Mouse (Mus musculus) limb, embryonic 13.5 days (tissue): ENCODE measurements around the gene Tfcp2l1. TPM values are rescaled to one million over a fixed set of nuclear protein-coding genes. Genes with fewer than 3 reads are reported as not detected.
"Not testable (repeated sequence)": the region's sequence is repeated elsewhere in the genome, so short reads cannot be mapped to it uniquely, and the experiment has no call there.

Experiments
- ATAC-seq: fragments of 200-750 bp; cut with Nextera tagmentation; 2 replicates; pipeline ENCODE4 v1.8.0; 2017; ENCODE audit warnings: low read depth, moderate number of reproducible peaks, moderate TSS enrichment; ENCODE audit not compliant: low FRiP score
- H3K27ac ChIP-seq: fragments of 300-500 bp; sonication (generic); 2 replicates; pipeline ENCODE4 v1.5.1; 2015; ENCODE audit warnings: inconsistent platforms, mild to moderate bottlenecking, moderate library complexity
- H3K27me3 ChIP-seq: fragments of 300-500 bp; sonication (generic); 2 replicates; pipeline ENCODE4 v1.6.1; 2015; ENCODE audit warnings: mild to moderate bottlenecking, inconsistent platforms
- H3K36me3 ChIP-seq: fragments of 300-500 bp; sonication (generic); 2 replicates; pipeline ENCODE4 v1.6.1; 2015; ENCODE audit warnings: inconsistent platforms, mild to moderate bottlenecking, moderate library complexity
- H3K4me1 ChIP-seq: fragments of 300-500 bp; sonication (generic); 2 replicates; pipeline ENCODE4 v1.6.1; 2015; ENCODE audit warnings: inconsistent platforms
- H3K4me2 ChIP-seq: fragments of 300-500 bp; sonication (generic); replicated peaks from 2 replicates; pipeline ENCODE4 v1.6.1; 2015; ENCODE audit warnings: inconsistent platforms, mild to moderate bottlenecking, moderate library complexity
- H3K4me3 ChIP-seq: fragments of 300-500 bp; sonication (generic); 2 replicates; pipeline ENCODE4 v1.5.1; 2015; ENCODE audit warnings: moderate library complexity, mild to moderate bottlenecking, inconsistent platforms
- H3K9ac ChIP-seq: fragments of 300-500 bp; sonication (generic); 2 replicates; pipeline ENCODE4 v1.6.1; 2015; ENCODE audit warnings: mild to moderate bottlenecking, inconsistent platforms
- H3K9me3 ChIP-seq: fragments of 300-500 bp; sonication (generic); 2 replicates; pipeline ENCODE4 v1.6.1; 2016; ENCODE audit warnings: inconsistent platforms
- WGBS: fragments of 180-500 bp; shearing (Covaris S2); methylation state at CpG from one replicate; pipeline ENCODE4 v1.1.7; 2015; 5-methylcytosine and 5-hydroxymethylcytosine counted together
- polyA plus RNA-seq: library from polyadenylated mRNA; unstranded; fragments of >200 nt; fragmentation: Nextera tagmentation; extraction: Ambion mirVana; gene quantifications from 2 replicates; pipeline ENCODE4 v1.2.1, GENCODE M21; 2015

Gene Tfcp2l1
- polyA plus RNA-seq, result 0.50 and 0.64 TPM in 2 replicates

GRCm38 (mm10) chr1:118627781-118628464 lies at the start of gene Tfcp2l1:
Gene Tfcp2l1 (plus strand): TSS chr1:118627945.
- Histone ChIP-seq H3K27ac (no peak within 1 kb of the TSS), H3K4me1 (peaks cover 14% of the 10 kb centered on the region), H3K27me3 (peaks cover 37% of the 10 kb centered on the region), H3K4me2 (peak within 1 kb of the TSS; percentile 97), H3K36me3 (no peaks in the 10 kb centered on the region), H3K9me3 (no peaks in the 10 kb centered on the region), H3K9ac (peak within 1 kb of the TSS; percentile 65), H3K4me3 (peak within 1 kb of the TSS; percentile 56)
- peak; percentile 70 for ATAC-seq
- under 1% methylated on average over 48 of the region's 48 CpGs for WGBS

DNA sequence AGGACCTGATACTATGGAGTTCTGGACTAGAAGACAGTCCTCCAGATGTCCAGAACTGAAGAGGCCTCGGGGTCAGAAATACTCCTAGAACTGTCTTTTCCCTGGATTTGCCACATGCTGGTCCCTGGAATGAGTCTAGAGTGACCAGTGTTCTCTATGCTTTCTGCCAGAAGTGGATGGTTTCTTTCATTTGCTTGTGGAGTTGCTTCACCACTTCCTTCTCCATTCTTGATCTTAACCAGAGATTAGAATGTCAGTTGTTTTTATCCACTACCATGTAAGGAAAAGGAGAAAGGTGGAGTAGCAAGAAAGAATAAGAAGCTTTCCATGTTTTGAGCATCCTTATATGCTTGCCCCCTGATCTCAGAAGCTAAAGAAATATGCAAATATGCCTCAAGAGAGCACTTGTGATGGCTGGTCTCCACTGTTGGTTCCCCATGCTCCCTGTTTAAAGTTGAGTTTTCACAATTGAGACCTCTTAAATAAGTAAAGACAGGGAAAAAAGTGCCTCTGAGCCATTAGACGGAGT lies 47.5 kb upstream of the Tfcp2l1 start:
- no peak overlapping the region for H3K4me2 ChIP-seq
- no peak overlapping the region for H3K4me3 ChIP-seq
- no peaks in the 10 kb centered on the region for H3K9me3 ChIP-seq
- 94% methylated on average over 2 of the region's 2 CpGs for WGBS
- no peak overlapping the region for H3K9ac ChIP-seq
- ATAC-seq, result no peak
- H3K27ac ChIP-seq, result no peak overlapping the region
- H3K4me1 ChIP-seq, result no peaks in the 10 kb centered on the region
- H3K36me3 ChIP-seq, result peaks cover 61% of the 10 kb centered on the region
- H3K27me3 ChIP-seq, result no peaks in the 10 kb centered on the region

- Histone ChIP-seq H3K27me3 (no peaks in the 10 kb centered on the region), H3K27ac (no peak overlapping the region), H3K4me3 (no peak overlapping the region), H3K36me3 (peaks cover 53% of the 10 kb centered on the region), H3K4me1 (no peaks in the 10 kb centered on the region), H3K4me2 (no peak overlapping the region), H3K9ac (no peak overlapping the region), H3K9me3 (no peaks in the 10 kb centered on the region)
- ATAC-seq, result no peak
- 95% methylated on average over 8 of the region's 8 CpGs for WGBS
Measured at GRCm38 (mm10) chr1:118581179-118581578, 46.6 kb upstream of the Tfcp2l1 start.

GRCm38 (mm10) chr1:118589721-118590120 lies 38.0 kb upstream of the Tfcp2l1 start:
- Histone ChIP-seq H3K9me3 (no peaks in the 10 kb centered on the region), H3K36me3 (peaks cover 54% of the 10 kb centered on the region), H3K27ac (no peak overlapping the region), H3K4me2 (no peak overlapping the region), H3K27me3 (no peaks in the 10 kb centered on the region), H3K4me1 (no peaks in the 10 kb centered on the region), H3K9ac (no peak overlapping the region), H3K4me3 (no peak overlapping the region)
- ATAC-seq, result peak; percentile 36; the same call in 1 of the 2 replicates
- 91% methylated on average over 5 of the region's 5 CpGs for WGBS

DNA sequence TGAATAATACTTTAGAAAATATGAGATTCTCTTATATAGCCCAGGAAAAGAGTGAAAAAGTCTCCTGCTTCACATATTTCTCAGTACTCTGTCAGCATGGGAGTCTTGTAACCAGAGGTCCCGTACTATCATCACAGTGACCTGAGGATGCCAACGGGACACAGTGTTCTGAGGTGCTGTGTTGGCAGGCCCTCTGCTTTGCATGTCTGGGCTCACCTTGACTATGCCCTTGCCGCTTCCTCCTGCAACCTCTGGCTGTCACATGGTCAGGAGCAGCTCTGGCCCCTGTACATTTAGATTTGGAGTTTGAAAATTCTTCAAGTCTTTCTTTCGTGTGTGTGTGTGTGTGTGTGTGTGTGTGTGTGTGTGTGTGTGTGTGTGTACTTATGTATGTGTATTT lies 34.8 kb upstream of the Tfcp2l1 start:
- Histone ChIP-seq H3K4me3 (no peak overlapping the region), H3K9me3 (no peaks in the 10 kb centered on the region), H3K4me2 (no peak overlapping the region), H3K27me3 (no peaks in the 10 kb centered on the region), H3K4me1 (no peaks in the 10 kb centered on the region), H3K9ac (no peak overlapping the region), H3K36me3 (peaks cover 82% of the 10 kb centered on the region), H3K27ac (no peak overlapping the region)
- WGBS, result 97% methylated on average over 4 of the region's 4 CpGs
- ATAC-seq, result no peak

- WGBS, result 74% methylated on average over 2 of the region's 2 CpGs
- Histone ChIP-seq H3K36me3 (peaks cover 92% of the 10 kb centered on the region), H3K4me1 (no peaks in the 10 kb centered on the region), H3K9ac (no peak overlapping the region), H3K4me2 (no peak overlapping the region), H3K27me3 (no peaks in the 10 kb centered on the region), H3K27ac (no peak overlapping the region), H3K4me3 (no peak overlapping the region), H3K9me3 (no peaks in the 10 kb centered on the region)
- no peak for ATAC-seq
Measured at GRCm38 (mm10) chr1:118595395-118595794, 32.4 kb upstream of the Tfcp2l1 start.

DNA sequence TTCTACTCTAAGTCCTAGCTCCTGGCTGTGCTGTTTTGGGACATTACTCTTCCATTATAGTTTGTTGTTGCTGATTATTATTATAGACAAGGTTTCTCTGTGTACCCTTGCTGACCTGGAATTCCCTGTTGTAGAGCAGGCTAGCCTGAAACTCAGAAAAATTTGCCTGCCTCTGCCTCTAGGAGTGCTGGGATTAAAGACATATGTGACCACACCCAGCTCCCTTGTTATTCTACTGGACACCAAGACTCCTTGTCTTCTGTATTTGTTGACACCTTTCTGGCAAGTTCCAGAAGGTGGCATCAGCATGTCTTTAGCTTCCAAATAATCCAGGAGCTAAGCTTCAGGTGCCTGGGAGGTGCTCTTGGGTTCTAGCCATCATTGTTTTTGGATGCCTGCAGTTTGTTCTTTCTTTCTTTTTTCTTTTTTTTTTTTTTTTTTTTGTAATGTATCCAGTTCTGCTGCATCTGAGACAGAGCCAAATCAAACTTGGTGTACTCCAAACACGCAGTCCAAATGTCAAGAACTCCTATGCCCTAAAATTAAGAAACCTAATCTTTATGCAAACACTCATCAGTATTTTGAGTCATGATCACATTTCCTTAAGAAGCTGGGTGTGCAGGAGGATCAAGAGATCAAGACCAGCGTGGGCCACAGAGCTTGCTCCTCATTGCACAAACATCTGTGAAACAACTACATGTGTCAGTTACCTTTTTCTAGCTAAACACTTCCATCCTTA lies 30.1 kb upstream of the Tfcp2l1 start:
- Histone ChIP-seq H3K4me2 (no peak overlapping the region), H3K36me3 (peaks cover 95% of the 10 kb centered on the region), H3K9me3 (no peaks in the 10 kb centered on the region), H3K9ac (no peak overlapping the region), H3K4me3 (no peak overlapping the region), H3K27me3 (no peaks in the 10 kb centered on the region), H3K27ac (no peak overlapping the region), H3K4me1 (no peaks in the 10 kb centered on the region)
- no peak for ATAC-seq
- 90% methylated on average over 2 of the region's 2 CpGs for whole genome bisulfite sequencing

DNA sequence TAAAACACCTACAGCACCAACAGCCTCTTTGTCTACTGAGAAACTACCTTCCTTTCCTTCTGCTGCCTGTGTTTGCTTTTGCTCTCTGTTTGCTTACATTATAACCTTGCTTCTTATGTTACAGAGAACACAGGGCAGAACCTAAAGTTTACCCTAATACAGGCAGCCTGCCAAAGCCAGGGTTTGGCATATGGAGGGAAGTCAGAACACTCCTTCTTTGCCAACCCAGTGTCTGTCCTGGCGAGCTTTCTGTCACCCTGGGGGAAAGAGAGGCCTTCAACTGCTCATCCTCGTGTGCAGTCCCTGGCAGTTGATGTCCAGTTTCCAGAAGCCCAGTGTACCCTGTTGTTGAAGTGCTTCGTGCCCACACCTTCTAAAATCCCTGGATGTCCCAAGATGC lies 29.4 kb upstream of the Tfcp2l1 start:
- Histone ChIP-seq H3K4me1 (no peaks in the 10 kb centered on the region), H3K36me3 (peaks cover 96% of the 10 kb centered on the region), H3K4me2 (no peak overlapping the region), H3K4me3 (no peak overlapping the region), H3K9me3 (no peaks in the 10 kb centered on the region), H3K27ac (no peak overlapping the region), H3K9ac (no peak overlapping the region), H3K27me3 (no peaks in the 10 kb centered on the region)
- no peak for ATAC-seq
- 82% methylated on average over 3 of the region's 3 CpGs for WGBS

GRCm38 (mm10) chr1:118613631-118614183 lies 14.0 kb upstream of the Tfcp2l1 start:
- no peak overlapping the region for H3K9ac ChIP-seq
- H3K27me3 ChIP-seq, result no peaks in the 10 kb centered on the region
- 89% methylated on average over 3 of the region's 3 CpGs for WGBS
- H3K36me3 ChIP-seq, result peaks cover 20% of the 10 kb centered on the region
- ATAC-seq, result no peak
- H3K4me2 ChIP-seq, result no peak overlapping the region
- no peak overlapping the region for H3K27ac ChIP-seq
- no peak overlapping the region for H3K4me3 ChIP-seq
- no peaks in the 10 kb centered on the region for H3K9me3 ChIP-seq
- no peaks in the 10 kb centered on the region for H3K4me1 ChIP-seq

GRCm38 (mm10) chr1:118621055-118621454 lies 6.7 kb upstream of the Tfcp2l1 start:
- not testable (repeated sequence) for H3K9ac ChIP-seq, H3K4me3 ChIP-seq, H3K9me3 ChIP-seq, H3K4me1 ChIP-seq, H3K4me2 ChIP-seq, ATAC-seq, H3K36me3 ChIP-seq, H3K27ac ChIP-seq, H3K27me3 ChIP-seq
- WGBS, result 86% methylated on average over 5 of the region's 5 CpGs

DNA sequence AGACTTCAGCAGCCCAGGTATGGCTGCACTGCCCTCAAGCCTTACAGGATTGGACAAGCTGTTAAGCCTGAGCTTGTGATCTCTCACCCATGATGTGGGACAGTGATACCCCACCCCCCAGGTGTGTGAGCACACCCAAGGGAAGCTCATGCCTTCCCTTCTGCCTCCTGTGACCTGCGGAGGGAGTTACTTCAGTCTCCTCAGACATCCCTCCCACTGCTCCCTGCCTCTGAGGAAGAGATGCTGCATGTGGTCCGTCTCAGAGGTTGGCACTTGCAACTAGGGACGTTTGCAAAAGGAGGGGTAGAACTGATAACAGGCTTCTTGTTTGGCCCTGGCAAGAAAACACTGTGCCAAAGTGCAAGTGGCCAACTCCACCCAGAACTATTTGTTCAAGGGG lies 4.9 kb upstream of the Tfcp2l1 start:
- peaks cover 6% of the 10 kb centered on the region for H3K4me1 ChIP-seq
- H3K9ac ChIP-seq, result no peak overlapping the region
- no peaks in the 10 kb centered on the region for H3K9me3 ChIP-seq
- no peak overlapping the region for H3K27ac ChIP-seq
- no peak overlapping the region for H3K4me3 ChIP-seq
- H3K27me3 ChIP-seq, result peaks cover 27% of the 10 kb centered on the region
- ATAC-seq, result no peak
- no peak overlapping the region for H3K4me2 ChIP-seq
- 61% methylated on average over 3 of the region's 3 CpGs for WGBS
- no peaks in the 10 kb centered on the region for H3K36me3 ChIP-seq

DNA sequence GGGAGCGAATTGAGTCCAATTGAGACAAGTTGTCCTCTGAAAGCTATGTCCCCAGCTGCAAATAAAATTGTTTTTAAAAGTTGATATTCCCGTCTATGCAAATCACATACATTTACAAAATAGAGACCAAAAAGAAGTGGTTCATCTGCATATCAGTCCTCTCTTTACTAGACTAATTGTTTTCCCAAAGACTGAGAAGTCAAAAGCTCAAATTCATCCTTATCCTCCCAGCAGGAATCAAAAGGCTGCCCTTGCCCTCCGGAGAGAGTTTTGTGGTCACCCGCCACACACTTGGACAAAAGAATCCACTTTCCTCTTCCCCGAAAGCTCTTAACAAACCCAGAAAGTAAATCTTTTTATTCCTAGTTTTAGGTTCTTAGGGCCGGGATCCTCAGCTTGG lies 2.3 kb upstream of the Tfcp2l1 start:
- no peaks in the 10 kb centered on the region for H3K36me3 ChIP-seq
- H3K27me3 ChIP-seq, result peaks cover 37% of the 10 kb centered on the region
- H3K9me3 ChIP-seq, result no peaks in the 10 kb centered on the region
- H3K4me2 ChIP-seq, result no peak overlapping the region
- no peak overlapping the region for H3K27ac ChIP-seq
- ATAC-seq, result no peak
- H3K4me1 ChIP-seq, result peaks cover 14% of the 10 kb centered on the region
- H3K4me3 ChIP-seq, result no peak overlapping the region
- H3K9ac ChIP-seq, result no peak overlapping the region
- 38% methylated on average over 6 of the region's 6 CpGs for WGBS
